Mouse (Mus musculus) forebrain, embryonic 11.5 days (tissue): ENCODE data around the gene Sorcs1. TPM values are rescaled to one million over a fixed set of nuclear protein-coding genes. Genes with fewer than 3 reads are reported as not detected.

Experiments
- ATAC-seq: fragments of 200-750 bp; cut with Nextera tagmentation; replicated peaks from 2 replicates; pipeline ENCODE4 v1.8.0; 2017; ENCODE audit warnings: moderate TSS enrichment; ENCODE audit not compliant: low FRiP score
- DNase-seq: peaks from one replicate; pipeline ENCODE4 v3.0.0-alpha.2; 2017; ENCODE audit warnings: low spot score
- H3K27ac ChIP-seq: fragments of 300-500 bp; sonication (generic); 2 replicates; pipeline ENCODE4 v1.5.1; 2014; ENCODE audit warnings: low read depth, low read length
- H3K27me3 ChIP-seq: fragments of 300-500 bp; sonication (generic); 2 replicates; pipeline ENCODE4 v1.6.1; 2014; ENCODE audit warnings: mild to moderate bottlenecking, low read length, mixed read lengths; ENCODE audit not compliant: control insufficient read depth, insufficient read depth
- H3K36me3 ChIP-seq: fragments of 300-500 bp; sonication (generic); 2 replicates; pipeline ENCODE4 v1.6.1; 2014; ENCODE audit warnings: mild to moderate bottlenecking, low read length, moderate library complexity, mixed read lengths; ENCODE audit not compliant: control insufficient read depth, insufficient read depth
- H3K4me1 ChIP-seq: fragments of 300-500 bp; sonication (generic); replicated peaks from 2 replicates; pipeline ENCODE4 v1.6.1; 2014; ENCODE audit warnings: low read length, mixed read lengths; ENCODE audit not compliant: control insufficient read depth, insufficient read depth
- H3K4me2 ChIP-seq: fragments of 300-500 bp; sonication (generic); 2 replicates; pipeline ENCODE4 v1.6.1; 2014; ENCODE audit warnings: low read depth, mild to moderate bottlenecking, low read length, moderate library complexity, mixed read lengths; ENCODE audit not compliant: severe bottlenecking
- H3K4me3 ChIP-seq: fragments of 300-500 bp; sonication (generic); 2 replicates; pipeline ENCODE4 v1.5.1; 2014; ENCODE audit warnings: low read depth, low read length
- H3K9ac ChIP-seq: fragments of 300-500 bp; sonication (generic); 2 replicates; pipeline ENCODE4 v1.6.1; 2014; ENCODE audit warnings: low read length
- H3K9me3 ChIP-seq: fragments of 300-500 bp; sonication (generic); 2 replicates; pipeline ENCODE4 v1.6.1; 2016; ENCODE audit warnings: low read length, mixed read lengths; ENCODE audit not compliant: control insufficient read depth
- WGBS: fragments of 180-500 bp; shearing (Covaris S2); extraction: QIAGEN DNeasy Blood & Tissue Kit; methylation state at CpG from one replicate; pipeline ENCODE4 v1.1.7; 2014; 5-methylcytosine and 5-hydroxymethylcytosine counted together
- microRNA-seq: library from miRNA; unstranded; fragments of <30 nt; microRNA quantifications from one replicate; pipeline ENCODE4, GENCODE M21; 2016; ENCODE audit not compliant: insufficient number of aligned reads
- polyA plus RNA-seq: library from polyadenylated mRNA; unstranded; fragments of >200 nt; fragmentation: Nextera tagmentation; extraction: Ambion mirVana; gene quantifications from 2 replicates; pipeline ENCODE4 v1.2.1, GENCODE M21; 2014

The Sorcs1 gene
- polyA plus RNA-seq, 1 experiment from 2014 or later, result 5.1 TPM

DNA sequence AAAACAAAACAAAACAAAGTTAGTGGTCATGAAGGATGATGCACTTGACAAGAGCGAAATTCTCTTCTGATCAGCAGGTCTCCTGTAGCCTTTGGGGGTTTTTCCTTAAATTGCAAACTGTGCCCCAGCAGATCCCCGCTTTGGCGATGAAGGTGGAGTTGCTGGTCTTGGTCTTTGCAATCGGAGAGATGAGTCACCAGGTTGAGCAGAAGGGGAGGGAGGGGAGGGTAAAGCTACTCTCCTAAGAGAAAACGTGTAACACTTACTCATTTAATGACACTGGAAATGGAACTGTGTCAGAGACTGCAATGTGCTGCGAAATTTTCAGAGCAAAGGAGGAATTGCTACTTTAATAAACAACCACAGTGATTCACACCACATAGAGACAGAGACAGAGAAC, 527.3 kb downstream of the Sorcs1 start:
- Histone ChIP-seq H3K9ac (no peak overlapping the region), H3K4me1 (no peaks in the 10 kb centered on the region), H3K27me3 (no peaks in the 10 kb centered on the region), H3K4me2 (no peak overlapping the region), H3K9me3 (no peaks in the 10 kb centered on the region), H3K36me3 (no peaks in the 10 kb centered on the region), H3K27ac (no peak overlapping the region), H3K4me3 (no peak overlapping the region)
- WGBS, result 81% methylated on average over 6 of the region's 6 CpGs
- no peak for ATAC-seq
- no peak for DNase-seq

DNA sequence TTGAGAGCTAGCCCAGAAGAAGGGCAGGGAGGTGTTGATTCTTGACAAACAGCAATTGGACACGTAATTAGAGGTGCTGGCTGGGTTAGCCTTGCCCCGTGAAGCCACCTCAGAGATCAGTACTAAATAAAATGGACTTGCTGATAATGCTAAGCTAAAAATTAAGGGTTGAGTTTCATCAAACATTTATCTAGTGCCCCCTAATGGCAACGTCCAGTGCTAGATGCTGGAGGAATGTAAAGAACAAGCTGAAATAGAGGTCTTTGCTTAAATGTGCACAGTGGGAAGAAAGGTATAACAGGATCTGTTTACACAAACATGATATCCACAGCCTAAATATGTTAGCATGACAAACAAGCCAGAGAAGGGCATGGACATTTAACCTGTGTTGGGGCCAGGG, 532.5 kb downstream of the Sorcs1 start:
- no peak overlapping the region for H3K27ac ChIP-seq
- WGBS, result 26% methylated on average over 3 of the region's 3 CpGs
- H3K36me3 ChIP-seq, result no peaks in the 10 kb centered on the region
- H3K4me1 ChIP-seq, result no peaks in the 10 kb centered on the region
- no peak overlapping the region for H3K9ac ChIP-seq
- no peak overlapping the region for H3K4me2 ChIP-seq
- H3K4me3 ChIP-seq, result no peak overlapping the region
- DNase-seq (no peak), ATAC-seq (no peak)
- H3K27me3 ChIP-seq, result no peaks in the 10 kb centered on the region
- no peaks in the 10 kb centered on the region for H3K9me3 ChIP-seq

DNA sequence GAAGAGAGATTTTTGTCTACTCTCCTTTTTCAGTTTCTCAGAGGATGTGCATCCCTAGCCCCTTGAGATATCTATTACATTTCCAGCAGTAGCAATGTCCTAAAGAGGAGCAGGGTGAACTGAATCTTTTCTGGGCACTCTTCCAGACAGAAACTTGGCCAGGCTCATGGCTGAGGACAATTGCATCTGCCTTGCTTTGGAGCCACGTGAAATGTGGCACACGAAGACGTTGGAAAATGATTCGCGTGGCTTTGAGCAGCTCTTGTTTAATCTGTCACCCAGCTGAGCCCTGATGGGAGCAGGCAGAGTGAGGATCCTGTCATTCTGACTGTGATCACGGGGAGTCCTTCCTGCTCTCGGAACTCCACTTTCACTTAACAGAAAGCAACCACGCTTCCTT, 536.6 kb downstream of the Sorcs1 start:
- DNase-seq (no peak), ATAC-seq (no peak)
- Histone ChIP-seq H3K4me2 (no peak overlapping the region), H3K27ac (no peak overlapping the region), H3K9ac (no peak overlapping the region), H3K36me3 (no peaks in the 10 kb centered on the region), H3K27me3 (no peaks in the 10 kb centered on the region), H3K9me3 (no peaks in the 10 kb centered on the region), H3K4me3 (no peak overlapping the region), H3K4me1 (no peaks in the 10 kb centered on the region)
- WGBS, result 83% methylated on average over 8 of the region's 8 CpGs

DNA sequence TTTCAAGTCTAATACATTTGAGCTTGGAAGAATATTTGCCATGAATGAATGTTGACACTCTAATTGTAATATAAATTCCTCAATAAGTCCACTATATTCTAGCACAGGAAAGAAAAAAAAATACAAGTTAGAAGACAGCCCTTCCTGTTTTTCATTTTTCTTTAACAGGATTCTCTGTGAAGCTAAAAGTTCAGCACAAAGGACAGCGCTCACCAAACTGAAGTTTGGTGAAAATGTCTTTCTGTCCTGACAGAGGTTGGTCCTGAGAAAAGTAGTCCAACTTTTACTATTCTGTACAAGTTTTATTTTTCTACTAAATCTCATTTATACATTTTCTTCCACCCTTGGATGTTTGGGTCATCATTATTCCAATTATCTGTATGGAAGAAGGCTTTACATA, 543.8 kb downstream of the Sorcs1 start:
- H3K4me1 ChIP-seq, result no peaks in the 10 kb centered on the region
- no peaks in the 10 kb centered on the region for H3K9me3 ChIP-seq
- H3K4me2 ChIP-seq, result no peak overlapping the region
- no peaks in the 10 kb centered on the region for H3K27me3 ChIP-seq
- H3K27ac ChIP-seq, result no peak overlapping the region
- 80% methylated on average over 1 of the region's 1 CpGs for WGBS
- H3K4me3 ChIP-seq, result no peak overlapping the region
- H3K36me3 ChIP-seq, result no peaks in the 10 kb centered on the region
- no peak overlapping the region for H3K9ac ChIP-seq
- DNase-seq (no peak), ATAC-seq (no peak)

DNA sequence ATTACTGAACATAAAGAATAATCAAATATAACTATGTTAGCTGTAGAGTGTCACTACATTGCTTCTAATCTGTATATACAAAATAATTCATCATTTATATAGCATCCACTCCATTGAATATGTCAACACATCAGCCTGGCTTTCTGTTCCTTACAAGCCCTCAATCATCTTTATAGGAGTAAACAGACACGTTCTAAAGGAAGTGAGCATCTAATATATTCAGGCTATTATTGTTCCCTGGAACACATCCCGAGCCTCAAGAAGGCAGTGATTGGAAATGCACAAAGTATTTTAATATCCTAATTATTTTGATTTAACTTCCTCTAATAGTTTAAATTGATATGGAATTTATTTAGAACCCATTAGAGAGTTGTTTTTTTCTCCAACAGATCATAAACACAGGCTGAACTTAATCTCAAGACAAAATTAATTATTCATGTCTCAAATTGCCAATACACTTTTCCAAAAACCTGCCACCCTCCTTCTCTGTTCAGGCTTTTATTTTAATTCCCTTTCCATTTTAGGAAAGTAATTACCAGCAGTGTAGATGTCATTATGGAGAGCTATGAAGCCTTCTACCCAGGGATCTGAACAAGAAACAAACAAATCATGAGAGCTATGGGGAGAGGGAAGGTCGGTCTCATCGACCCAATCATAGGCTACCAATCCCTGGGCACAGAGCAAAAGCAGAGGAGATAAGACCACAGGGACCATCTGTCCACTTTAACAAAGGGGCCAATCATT, 572.4 kb downstream of the Sorcs1 start:
- Histone ChIP-seq H3K4me3 (no peak overlapping the region), H3K4me1 (no peaks in the 10 kb centered on the region), H3K9ac (no peak overlapping the region), H3K9me3 (no peaks in the 10 kb centered on the region), H3K4me2 (no peak overlapping the region), H3K27me3 (no peaks in the 10 kb centered on the region), H3K36me3 (no peaks in the 10 kb centered on the region), H3K27ac (no peak overlapping the region)
- 76% methylated on average over 4 of the region's 4 CpGs for WGBS
- ATAC-seq (no peak), DNase-seq (no peak)

Small RNAs within 50 kb of the gene (microRNA-seq; reads per million reads assigned to microRNA genes)
- not detected for gene Gm27749
